Mouse (Mus musculus) common myeloid progenitor, adult 5-6 weeks (primary cell): ENCODE results near the gene Cxcr3. TPM values are rescaled to one million over a fixed set of nuclear protein-coding genes. Genes with fewer than 3 reads are reported as not detected.

Source experiments
- ATAC-seq: replicated peaks from 2 replicates; pipeline ENCODE4 v1.8.0; 2016; ENCODE audit warnings: low read depth, mild to moderate bottlenecking, moderate TSS enrichment, inconsistent platforms; ENCODE audit not compliant: poor library complexity, severe bottlenecking
- total RNA-seq: library from RNA; stranded (forward); fragments of 200-1000, 187-1606 nt; gene quantifications from 2 replicates; pipeline ENCODE4 v1.2.3, GENCODE M21; 2017

Cxcr3 gene
- 0.27 TPM in 1 of 2 replicates, not detected in the other for total RNA-seq

GRCm38 (mm10) chrX:101733828-101734319 is at the start of gene Cxcr3:
Gene Cxcr3 (minus strand): TSS chrX:101734269.
- ATAC-seq = peak; percentile 84

DNA sequence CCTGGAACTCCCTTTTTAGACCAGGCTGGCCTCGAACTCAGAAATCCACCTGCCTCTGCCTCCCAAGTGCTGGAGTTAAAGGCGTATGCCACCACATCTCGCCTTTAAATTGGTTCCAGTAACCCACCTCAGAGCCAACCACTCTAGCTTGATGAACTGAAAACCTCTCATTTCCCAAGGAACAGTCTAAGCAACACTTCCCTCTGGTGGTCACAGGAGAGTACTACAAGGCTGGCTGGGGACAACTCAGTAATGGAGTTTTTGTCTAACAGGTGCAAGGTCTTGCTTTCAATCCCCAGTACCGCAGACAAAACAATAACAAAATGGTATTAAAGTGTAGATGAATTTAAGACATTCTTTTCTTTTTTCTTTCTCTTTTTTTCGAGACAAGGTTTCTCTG is 38.0 kb upstream of the Cxcr3 start:
- peak; percentile 71; the same call in 1 of the 2 replicates for ATAC-seq

- ATAC-seq = peak; percentile 78
Measured at GRCm38 (mm10) chrX:101770307-101770706, 36.2 kb upstream of the Cxcr3 start.

DNA sequence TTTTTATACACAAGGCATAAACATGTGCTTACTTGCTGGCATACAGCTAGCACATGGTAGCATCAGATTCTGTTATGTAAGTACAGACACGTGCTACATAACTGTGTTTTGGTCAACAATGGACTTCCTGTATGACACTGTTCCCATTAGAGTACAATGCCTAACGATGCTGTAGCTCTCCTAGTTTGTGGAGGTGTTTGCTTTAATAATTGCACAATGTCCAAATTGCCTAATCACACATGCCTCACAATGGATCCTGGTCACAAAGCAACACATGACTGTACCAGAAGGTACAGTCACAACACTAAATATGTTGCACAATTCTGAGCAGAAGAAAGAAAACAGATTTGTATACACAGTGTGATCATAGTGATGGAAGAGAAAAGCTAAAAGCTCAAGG is 35.4 kb upstream of the Cxcr3 start:
- ATAC-seq = peak; percentile 51

- no peak for ATAC-seq
Measured at GRCm38 (mm10) chrX:101767280-101767679, 33.2 kb upstream of the Cxcr3 start.

DNA sequence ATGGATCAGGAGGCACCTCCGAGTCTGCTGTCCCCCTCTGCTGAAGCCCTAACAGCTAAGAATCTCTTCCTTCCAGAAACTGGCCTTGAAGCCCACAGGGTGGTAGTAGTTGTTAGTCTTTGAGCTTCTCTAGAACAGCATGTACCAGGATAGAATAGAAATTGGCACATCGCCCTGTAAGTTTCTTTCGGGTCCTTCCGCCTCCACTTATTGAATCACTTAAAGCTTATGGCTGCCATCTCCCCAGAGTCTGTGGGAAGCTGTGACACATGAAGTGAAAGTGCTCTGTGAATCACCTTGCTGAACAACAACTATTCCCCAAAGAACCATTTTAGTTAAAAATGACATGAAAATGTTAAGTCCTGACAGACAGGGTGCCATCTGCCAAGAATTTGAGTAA is 31.0 kb upstream of the Cxcr3 start:
- no peak for ATAC-seq

DNA sequence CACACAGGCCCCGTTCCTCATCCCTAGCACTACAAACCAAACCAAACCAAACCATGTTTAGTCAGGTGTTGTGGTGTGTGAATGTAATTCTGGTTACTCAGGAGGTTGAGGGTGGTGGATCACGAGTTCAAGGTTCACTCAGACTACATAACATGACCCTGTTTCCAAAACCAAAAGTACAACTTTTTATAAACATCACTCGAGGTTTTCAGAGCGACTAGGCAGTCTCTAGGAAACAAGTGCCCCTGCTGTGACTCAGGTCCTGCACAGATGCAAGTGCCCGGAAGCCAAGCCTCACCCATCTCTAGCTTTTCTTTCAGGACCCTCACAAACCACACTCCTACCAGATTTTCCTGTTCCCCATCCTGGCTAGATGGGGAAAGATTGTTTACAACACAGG is 30.6 kb upstream of the Cxcr3 start:
- no peak for ATAC-seq

DNA sequence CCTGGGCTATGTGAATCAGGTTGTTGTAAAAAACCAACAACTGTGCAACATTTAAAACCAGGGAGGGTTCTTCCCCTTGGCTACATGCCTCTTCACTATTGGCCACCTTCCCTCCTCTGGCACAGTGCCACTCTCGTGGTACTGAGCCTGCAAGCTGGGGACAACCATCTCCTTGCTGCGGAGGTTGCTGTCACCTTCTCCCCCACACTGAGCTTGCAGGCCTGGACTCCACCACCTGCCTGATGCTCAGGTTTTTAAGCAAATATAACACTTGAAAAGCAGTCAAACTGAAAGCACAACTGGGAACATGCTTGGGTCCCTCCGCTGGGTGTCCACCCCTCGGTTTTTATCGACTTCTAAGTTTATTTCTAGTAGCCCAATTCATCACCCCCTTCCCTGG is 20.4 kb upstream of the Cxcr3 start:
- ATAC-seq = no peak

DNA sequence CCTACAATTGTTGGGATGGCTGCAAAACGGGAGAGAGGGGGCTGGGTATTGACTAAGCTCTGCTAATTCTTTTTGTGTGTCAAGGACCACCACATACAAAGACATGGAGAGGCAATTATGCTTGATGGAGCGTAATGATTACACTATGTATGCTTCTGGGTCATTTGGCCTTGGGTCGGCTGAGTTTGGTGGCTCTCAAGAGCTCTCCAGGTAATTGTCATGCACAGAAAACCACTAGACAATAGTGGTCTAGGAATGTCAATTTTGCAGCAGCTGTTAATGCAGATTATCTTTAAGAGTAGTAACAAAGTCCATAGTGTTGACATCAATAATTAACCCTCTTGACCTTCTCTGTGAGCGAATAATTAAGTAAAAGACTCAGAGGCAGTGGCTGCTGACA is 16.1 kb upstream of the Cxcr3 start:
- ATAC-seq = no peak

GRCm38 (mm10) chrX:101741064-101741433 is 7.0 kb upstream of the Cxcr3 start:
- ATAC-seq = no peak

DNA sequence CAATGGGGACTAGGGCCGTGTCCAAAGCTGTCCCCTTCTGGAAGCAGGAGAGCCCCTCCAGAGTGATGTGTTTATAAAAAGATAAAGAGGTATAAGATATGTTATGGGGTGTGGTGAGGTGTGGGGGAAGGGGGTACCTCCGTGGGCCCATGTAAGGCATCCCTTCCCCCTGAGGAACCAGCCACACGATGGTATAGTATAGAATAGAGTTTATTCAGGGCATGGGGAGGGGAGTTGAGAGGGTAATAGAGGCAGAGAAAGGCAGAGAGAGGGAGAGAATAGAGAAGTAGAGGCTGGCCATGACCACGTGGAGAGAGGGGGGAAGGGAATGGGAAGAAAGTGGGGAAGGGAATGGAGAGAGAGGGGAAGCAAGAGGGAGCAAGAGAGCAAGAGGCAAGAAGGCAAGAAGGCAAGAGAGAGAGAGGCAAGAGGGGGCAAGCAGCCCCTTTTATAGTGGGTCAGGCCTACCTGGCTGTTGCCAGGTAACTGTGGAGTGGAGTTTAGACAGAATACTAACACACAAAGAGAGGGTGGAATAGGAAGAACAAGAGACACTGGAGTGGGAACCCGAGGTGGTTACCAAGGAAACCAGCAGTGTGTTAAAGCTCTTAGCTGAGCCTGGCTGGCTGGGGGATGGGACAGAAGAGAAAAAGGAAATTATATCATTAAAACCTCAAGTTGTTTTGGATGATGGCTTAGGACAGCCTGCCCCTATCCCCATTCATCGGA is 6.4 kb upstream of the Cxcr3 start:
- no peak for ATAC-seq

DNA sequence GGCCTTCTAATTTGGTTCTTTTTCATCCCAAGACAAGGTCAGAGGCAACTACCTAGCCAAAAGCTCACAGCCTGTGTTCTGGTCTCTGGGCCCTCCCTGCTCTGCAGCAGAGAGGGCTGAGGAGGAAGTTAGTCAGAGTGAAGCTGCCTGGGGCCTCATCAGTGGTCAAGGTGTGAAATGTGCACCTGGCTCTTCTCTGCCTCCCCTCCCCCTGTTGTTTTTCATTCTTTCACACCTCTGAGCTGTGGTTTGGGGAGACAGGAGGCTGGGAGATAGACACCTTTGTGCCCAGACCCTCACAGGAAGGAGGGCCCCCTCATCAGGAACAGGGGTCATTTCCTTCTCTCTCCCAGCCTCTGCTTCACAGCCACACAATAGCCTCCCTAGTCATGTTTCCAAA is 3.1 kb upstream of the Cxcr3 start:
- ATAC-seq = no peak

DNA sequence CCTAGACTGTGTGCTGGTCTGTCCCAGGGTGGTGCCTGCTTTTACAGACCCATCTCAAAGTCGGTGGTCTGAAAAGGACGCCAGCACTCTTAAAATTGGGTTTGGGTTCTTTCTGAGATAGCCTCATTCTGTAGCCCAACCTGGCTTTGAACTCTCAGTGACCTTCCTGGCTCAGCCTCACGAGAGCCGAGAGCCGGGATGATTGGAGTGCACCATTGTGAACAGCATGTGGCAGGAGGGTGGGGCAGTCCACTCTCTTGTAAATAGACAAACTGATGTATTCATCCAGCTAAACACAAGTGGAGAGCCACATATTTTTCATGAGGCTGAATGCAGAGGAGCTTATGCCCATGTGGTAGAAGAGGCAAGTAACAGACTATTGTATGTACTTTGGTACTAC is 912 bp upstream of the Cxcr3 start:
- no peak for ATAC-seq

DNA sequence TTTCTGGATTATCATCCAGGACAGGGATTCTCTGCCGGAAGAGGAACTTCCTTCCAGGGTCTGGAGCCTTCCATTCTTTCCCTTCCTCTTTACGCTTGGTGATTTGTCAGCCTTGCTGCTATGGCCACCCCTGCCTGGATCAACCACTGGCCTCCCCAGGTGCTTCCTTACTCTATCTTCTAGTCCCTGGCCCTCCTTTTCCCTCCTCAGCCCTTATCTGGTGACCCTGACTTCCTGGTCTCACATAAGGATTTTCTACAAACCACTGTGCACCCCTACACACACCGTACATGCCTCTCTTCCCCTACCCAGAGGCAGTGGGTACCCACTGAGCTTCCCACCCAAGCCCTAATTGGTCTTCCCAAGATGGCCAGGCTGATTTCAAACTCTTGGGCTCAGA is 781 bp downstream of the Cxcr3 start:
- ATAC-seq = peak; percentile 48

DNA sequence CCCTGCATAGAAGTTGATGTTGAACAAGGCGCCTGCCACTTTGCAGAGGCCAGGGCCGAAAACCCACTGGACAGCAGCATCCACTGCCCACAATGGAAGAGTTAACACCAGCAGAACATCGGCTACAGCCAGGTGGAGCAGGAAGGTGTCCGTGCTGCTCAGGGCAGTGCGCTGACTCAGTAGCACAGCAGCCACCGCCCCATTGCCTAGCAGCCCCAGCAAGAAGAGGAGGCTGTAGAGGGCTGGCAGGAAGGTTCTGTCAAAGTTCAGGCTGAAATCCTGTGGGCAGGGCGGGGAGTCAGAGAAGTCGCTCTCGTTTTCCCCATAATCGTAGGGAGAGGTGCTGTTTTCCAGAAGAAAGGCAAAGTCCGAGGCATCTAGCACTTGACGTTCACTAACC is 1.4 kb downstream of the Cxcr3 start:
- ATAC-seq = no peak

DNA sequence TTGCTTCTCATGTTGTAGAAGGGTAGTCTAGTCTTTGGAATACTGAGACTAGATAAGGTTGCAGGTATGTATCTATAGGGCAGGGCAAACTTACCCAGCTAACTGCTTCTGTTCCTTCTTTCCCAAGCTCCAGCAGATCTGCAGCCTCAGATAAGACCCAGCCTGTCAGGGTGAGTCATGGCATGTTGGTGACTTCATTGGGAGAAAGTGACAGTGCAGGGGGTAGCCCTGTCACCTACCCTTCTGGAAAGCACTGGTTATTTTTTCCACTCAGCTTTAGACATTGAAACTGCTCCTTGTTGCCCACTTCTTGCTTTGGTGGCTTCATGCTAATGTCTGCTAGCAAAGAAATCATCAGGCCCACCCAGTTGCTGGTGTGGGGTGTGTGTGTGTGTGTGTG is 4.1 kb downstream of the Cxcr3 start:
- no peak for ATAC-seq

GRCm38 (mm10) chrX:101720401-101720800 is 13.7 kb downstream of the Cxcr3 start:
- no peak for ATAC-seq

- no peak for ATAC-seq
Measured at GRCm38 (mm10) chrX:101705111-101705510, 29.0 kb downstream of the Cxcr3 start.

GRCm38 (mm10) chrX:101698232-101698631 is 35.8 kb downstream of the Cxcr3 start:
- no peak for ATAC-seq

- ATAC-seq = no peak
Measured at GRCm38 (mm10) chrX:101697537-101697936, 36.5 kb downstream of the Cxcr3 start.

- ATAC-seq = no peak
Measured at GRCm38 (mm10) chrX:101695686-101696085, 38.4 kb downstream of the Cxcr3 start.
